Mouse (Mus musculus) testis, adult 2 months (tissue): Measurements from ENCODE around the gene Ctbp2. TPM values are rescaled to one million over a fixed set of nuclear protein-coding genes. Genes with fewer than 3 reads are reported as not detected.

Experiments
- H3K27ac ChIP-seq: fragments of 200-500 bp; 2 replicates; pipeline ENCODE4 v1.5.1; 2012; ENCODE audit warnings: low read depth, low read length; ENCODE audit not compliant: control insufficient read depth, insufficient read depth
- H3K27me3 ChIP-seq: fragments of 200-500 bp; 2 replicates; pipeline ENCODE4 v1.6.1; 2012; ENCODE audit warnings: mild to moderate bottlenecking, low read length, moderate library complexity; ENCODE audit not compliant: control insufficient read depth, insufficient read depth
- H3K36me3 ChIP-seq: fragments of 200-500 bp; 2 replicates; pipeline ENCODE4 v1.6.1; 2012; ENCODE audit warnings: mild to moderate bottlenecking, low read length; ENCODE audit not compliant: control insufficient read depth, insufficient read depth
- H3K4me1 ChIP-seq: fragments of 200-500 bp; 2 replicates; pipeline ENCODE4 v1.6.1; 2012; ENCODE audit warnings: low read length; ENCODE audit not compliant: control insufficient read depth, insufficient read depth
- H3K4me3 ChIP-seq: fragments of 200-500 bp; 2 replicates; pipeline ENCODE4 v1.5.1; 2012; ENCODE audit warnings: low read depth, mild to moderate bottlenecking, low read length, moderate library complexity, mixed read lengths; ENCODE audit not compliant: control insufficient read depth
- CTCF ChIP-seq: fragments of 200-500 bp; IDR thresholded peaks from 2 replicates; pipeline ENCODE4 v1.5.1; 2012; ENCODE audit warnings: low read depth, mild to moderate bottlenecking, inconsistent platforms, low read length, moderate library complexity; ENCODE audit not compliant: control insufficient read depth, insufficient read depth, insufficient replicate concordance
- POLR2A ChIP-seq: fragments of 200-500 bp; IDR thresholded peaks from 2 replicates; pipeline ENCODE4 v1.6.1; 2012; ENCODE audit warnings: low read depth, mild to moderate bottlenecking, inconsistent platforms, low read length, moderate library complexity; ENCODE audit not compliant: control insufficient read depth
- polyA plus RNA-seq: library from polyadenylated mRNA; depleted of rRNA; stranded (reverse); fragments of >200 nt; gene quantifications from 2 replicates; pipeline ENCODE4 v1.2.3, GENCODE M21; 2012

Gene Ctbp2
- polyA plus RNA-seq, 1 experiment, result 54.9 TPM

DNA sequence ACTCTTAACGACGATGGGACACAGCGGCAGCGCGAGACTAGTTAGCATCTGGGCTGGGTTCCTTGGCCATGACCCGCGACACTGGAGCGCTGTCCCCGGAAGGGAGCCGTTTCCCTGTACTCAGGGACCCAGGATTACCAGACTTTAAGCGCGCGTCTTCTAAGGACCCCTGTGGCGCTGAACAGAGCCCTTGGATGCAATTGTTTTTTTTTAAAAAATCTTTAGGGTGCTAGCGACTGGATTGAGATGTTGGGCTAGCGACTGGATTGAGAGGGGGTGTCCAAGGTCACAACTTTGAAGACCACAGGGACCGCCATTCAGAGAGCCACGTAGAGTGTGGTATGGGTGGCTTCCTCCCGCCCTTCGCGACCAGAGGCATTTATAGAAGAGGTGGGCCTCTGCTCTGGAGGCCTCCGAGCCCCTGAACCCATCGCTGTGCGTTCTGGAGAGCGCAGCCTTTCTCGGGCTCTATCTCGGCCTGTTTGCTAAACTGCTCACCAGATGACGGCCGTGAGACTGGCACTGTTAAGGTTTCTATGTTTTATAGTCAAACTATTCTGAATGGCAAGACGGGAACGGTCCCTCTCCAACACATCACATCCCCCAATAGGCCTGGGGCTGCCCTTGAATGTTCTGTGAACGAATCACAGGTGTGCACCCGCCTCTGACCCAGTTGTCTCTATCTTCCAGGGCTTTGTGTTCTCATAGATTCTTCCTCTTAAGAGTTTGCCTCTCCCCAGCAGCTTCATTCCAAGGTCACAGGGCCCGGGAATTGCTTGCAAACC, 739 bp upstream of the Ctbp2 start:
- H3K4me1 ChIP-seq, result peaks cover 21% of the 10 kb centered on the region
- no peak overlapping the region for H3K27ac ChIP-seq
- H3K4me3 ChIP-seq, result peak overlapping the region; percentile 82
- TF ChIP-seq POLR2A (no peak), CTCF (no peak)
- H3K36me3 ChIP-seq, result no peaks in the 10 kb centered on the region
- 0 out of 2 replicates have a peak, but pooled peaks cover 2% of the 10 kb centered on the region for H3K27me3 ChIP-seq

DNA sequence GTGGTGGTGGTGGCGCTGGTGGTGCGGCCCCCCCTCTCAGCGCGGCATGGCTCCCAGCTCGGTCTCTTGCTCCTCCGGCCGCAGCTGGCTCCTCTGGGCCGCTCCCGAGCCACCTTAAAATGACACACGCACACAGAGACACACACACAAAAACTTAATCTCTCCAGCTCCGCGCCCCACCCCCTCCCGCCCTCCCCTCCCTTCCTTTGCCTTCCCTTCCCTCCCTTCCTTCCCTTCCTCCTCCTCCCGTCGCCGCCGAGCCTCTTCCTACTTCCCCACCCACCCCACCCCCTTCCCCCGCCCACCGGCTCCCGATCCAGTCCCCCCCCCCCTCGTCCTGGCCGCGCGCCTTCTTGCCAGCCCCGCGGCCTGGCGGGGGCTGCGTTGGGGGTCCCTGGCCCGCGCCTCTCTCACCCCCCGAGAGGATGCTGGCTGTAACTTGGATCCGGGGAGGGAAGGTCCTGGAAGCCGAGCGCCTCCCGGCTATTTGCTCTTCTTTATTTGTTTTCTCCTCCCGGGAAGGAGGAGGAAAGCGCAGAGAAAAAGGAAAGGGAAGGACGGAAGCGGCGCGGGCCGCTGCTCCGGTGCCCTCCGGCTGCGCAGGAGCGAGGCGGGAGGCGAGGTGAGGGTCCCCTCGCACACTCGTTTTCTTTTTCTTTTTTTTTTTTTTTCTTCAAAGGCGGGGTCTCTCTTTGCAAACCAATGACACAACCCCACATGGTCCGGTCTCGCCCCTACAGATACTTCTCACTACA, 733 bp downstream of the Ctbp2 start, which contains the start of gene Fgfr2:
Gene Fgfr2, minus strand, starts transcription at position 107 of the 755 bp plus-strand sequence.
- Histone ChIP-seq H3K4me1 (peaks cover 21% of the 10 kb centered on the region), H3K36me3 (no peaks in the 10 kb centered on the region), H3K4me3 (peak within 1 kb of the TSS; percentile 90), H3K27me3 (0 out of 2 replicates have a peak, but pooled peaks cover 2% of the 10 kb centered on the region), H3K27ac (peak within 1 kb of the TSS; percentile 78)
- no peak for TF ChIP-seq POLR2A

DNA sequence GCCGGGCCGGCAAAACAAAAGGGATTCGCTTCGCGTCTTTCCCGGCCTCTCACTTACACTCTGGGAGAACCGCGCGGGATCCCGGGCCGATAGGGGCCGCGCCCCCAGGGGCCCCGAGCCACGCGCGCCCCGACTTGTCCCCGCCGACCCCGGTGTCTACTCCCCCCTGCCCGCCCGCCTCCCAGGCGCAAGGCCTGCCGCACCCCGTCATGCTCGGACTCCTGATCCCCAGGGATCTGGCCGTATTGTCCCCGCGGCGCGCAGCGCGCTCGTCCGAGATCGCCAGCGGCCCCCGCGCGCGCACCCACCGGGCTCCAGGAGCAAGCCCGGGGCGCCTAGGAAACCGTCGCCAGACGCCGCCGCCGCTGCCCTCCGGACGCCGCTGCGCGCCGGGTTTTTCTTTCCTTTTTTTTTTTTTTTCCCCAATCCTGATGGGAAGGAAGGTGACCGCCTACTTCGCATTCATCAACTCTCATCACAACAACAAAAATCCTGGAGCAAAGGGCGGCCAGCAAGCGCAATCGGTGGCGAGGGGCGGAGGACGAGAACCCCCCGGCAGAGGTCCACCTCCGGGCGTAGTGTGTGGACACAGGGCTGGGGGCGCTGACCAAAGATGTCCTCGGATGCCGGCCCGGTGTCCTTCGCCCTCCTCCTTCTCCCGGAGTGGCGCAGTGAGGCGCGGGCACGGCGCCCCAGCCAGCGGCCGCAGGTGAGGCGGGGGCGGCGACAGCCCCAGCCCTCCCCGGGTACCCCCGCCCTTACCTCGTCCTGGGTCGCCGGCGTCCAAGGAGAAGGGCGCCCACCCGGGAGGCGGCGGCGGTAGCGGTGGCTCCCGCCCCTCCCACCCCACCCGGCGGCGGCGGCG, 1.5 kb downstream of the Ctbp2 start:
- H3K27ac ChIP-seq, result peak overlapping the region; percentile 78
- peaks cover 21% of the 10 kb centered on the region for H3K4me1 ChIP-seq
- TF ChIP-seq POLR2A, result no peak
- no peak for TF ChIP-seq CTCF
- H3K27me3 ChIP-seq, result 0 out of 2 replicates have a peak, but pooled peaks cover 2% of the 10 kb centered on the region
- no peaks in the 10 kb centered on the region for H3K36me3 ChIP-seq
- peak overlapping the region; percentile 90 for H3K4me3 ChIP-seq

DNA sequence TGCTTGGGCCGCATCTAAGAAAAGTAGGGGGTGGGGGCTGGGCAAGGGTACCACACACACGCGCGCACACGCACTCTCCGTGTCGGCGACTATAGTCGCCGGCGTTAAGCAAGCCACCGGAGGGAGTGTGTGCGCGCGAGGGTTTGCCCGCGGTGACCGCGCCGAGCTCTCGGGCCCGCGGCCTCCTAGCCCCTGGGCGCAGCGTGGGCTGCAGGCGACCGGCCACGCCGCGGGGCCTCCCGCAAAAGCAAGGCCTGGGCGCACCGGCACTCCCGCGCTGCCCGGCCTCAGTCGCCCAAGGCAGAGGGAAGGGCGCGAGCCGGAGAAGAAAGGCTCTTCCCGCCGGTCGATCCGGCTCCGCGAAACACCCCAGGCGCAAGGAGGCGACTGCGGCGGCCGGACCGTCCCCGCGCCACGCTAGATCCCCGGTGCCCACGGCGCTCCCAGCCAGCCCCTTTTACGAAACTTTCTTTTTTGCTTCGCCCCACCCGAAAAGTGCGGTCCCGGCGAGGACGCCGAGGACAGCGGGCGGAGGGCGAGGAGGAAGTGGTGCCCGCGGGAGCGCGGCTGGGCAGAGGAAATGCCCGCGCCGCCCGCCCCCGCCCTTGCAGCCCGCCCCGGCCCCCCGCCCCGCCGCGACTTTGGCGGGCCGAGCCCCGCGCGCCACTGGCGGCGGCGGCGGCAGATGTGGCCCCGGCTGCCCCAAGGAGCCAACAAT, 2.3 kb downstream of the Ctbp2 start:
- no peak for TF ChIP-seq POLR2A
- no peak for TF ChIP-seq CTCF
- peaks cover 21% of the 10 kb centered on the region for H3K4me1 ChIP-seq

DNA sequence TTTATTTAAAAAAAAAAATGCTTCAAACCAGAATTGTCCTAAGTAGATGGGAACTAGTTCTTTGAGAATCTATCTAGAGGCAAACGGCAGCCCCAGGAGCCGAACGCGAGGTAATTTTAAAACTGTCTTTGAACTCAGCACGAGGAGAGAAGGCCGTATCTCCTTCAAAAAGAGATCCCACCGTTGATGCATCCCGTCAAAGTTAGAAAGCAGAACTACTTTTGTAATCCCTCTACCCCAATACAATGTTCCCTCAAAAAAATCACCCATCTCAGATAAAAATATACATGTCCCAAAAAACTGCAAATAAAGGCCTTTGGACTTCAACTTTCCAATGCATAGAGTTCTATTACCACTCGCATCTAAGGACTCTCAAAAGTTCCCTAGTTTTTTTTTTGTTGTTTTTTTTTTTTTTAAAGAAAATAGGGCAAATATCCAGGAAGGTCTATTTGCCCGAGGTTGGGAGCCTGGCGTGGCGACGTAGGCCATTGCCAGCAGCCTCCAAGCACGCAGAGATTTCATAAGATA, 3.0 kb downstream of the Ctbp2 start:
- no peak for TF ChIP-seq POLR2A
- no peak for TF ChIP-seq CTCF
- H3K4me3 ChIP-seq, result peak overlapping the region; percentile 90
- H3K4me1 ChIP-seq, result peaks cover 21% of the 10 kb centered on the region
- H3K36me3 ChIP-seq, result no peaks in the 10 kb centered on the region
- 0 out of 2 replicates have a peak, but pooled peaks cover 2% of the 10 kb centered on the region for H3K27me3 ChIP-seq
- no peak overlapping the region for H3K27ac ChIP-seq

More for the DNA sequence above, 2.3 kb downstream of the Ctbp2 start:
- Histone ChIP-seq H3K4me3 (peak overlapping the region; percentile 90), H3K27ac (peak overlapping the region; percentile 42; the same call in 1 of the 2 replicates), H3K27me3 (0 out of 2 replicates have a peak, but pooled peaks cover 2% of the 10 kb centered on the region), H3K36me3 (no peaks in the 10 kb centered on the region)

DNA sequence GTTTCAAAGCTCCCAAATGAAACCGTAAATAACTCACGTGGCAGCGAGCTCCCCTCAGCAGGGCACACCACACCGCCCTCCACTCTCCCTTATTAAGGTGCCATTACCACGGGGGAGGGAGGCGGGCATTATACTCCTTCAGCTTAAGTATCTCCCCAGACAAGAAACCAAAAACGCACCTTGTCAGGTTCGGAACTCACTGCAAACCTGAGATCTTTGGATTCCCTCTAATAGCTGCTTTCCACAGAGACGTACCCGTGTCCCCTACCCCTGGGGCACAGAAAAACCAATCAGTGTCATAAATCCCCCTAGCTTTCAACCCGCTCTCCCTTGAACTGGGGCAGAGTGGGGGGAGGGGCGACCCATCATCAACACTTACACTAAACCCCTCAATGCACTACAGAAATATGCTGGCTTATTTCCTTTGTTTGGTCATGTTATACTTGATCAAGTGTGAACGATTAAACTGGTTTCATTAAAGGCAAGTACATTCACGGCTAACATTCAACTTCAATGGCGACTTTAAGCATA, 3.9 kb downstream of the Ctbp2 start:
- H3K27ac ChIP-seq, result no peak overlapping the region
- no peak overlapping the region for H3K4me3 ChIP-seq
- H3K27me3 ChIP-seq, result 0 out of 2 replicates have a peak, but pooled peaks cover 2% of the 10 kb centered on the region
- H3K4me1 ChIP-seq, result peaks cover 27% of the 10 kb centered on the region
- TF ChIP-seq CTCF (no peak), POLR2A (no peak)
- no peaks in the 10 kb centered on the region for H3K36me3 ChIP-seq

DNA sequence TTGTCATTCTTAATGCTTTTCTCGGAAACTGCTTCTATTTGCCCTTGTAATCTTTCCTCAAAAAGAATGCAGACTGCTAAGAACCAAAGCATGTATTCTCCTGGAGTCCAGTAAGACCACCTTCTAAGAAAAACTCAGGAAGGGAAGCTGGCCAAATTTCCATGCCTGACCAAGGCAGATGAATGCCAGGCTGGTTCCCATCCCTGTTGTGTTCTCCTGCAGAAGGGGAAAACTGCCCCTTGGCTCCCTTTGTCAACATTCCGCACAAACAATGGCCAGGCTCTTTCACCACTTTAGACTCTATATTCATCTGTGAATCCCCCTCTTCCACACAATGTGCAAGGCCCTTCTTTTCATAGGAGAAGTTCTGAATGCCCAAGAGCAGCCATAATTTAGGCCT, 6.3 kb downstream of the Ctbp2 start:
- H3K27ac ChIP-seq, result no peak overlapping the region
- H3K27me3 ChIP-seq, result 0 out of 2 replicates have a peak, but pooled peaks cover 2% of the 10 kb centered on the region

More for the DNA sequence above, 6.3 kb downstream of the Ctbp2 start:
- no peak for TF ChIP-seq CTCF
- peaks cover 27% of the 10 kb centered on the region for H3K4me1 ChIP-seq
- H3K36me3 ChIP-seq, result no peaks in the 10 kb centered on the region
- no peak overlapping the region for H3K4me3 ChIP-seq
